Mouse (Mus musculus): ENCODE measurements at regions not wholly inside any gene's neighbourhood (a gene's known extent, or its start where the extent isn't known, plus 50 kb on each side); places are given as distances from the start of the nearest gene placed in this dataset.

GRCm38 (mm10) chr10:99581074-99581473 lies 178.4 kb downstream of the Csl start:
- TF ChIP-seq POLR2A (IDR thresholded peaks at IDR 0.05; ENCODE audit: borderline replicate concordance, extremely low read depth, insufficient read depth, insufficient read length, poor library complexity, severe bottlenecking) (no peak), CTCF (IDR thresholded peaks at IDR 0.05; ENCODE audit: borderline replicate concordance, extremely low read depth, insufficient read depth, insufficient read length) (no peak)
